Mouse (Mus musculus) liver, embryonic 12.5 days (tissue): ENCODE measurements around the gene Mrps35. TPM values are rescaled to one million over a fixed set of nuclear protein-coding genes. Genes with fewer than 3 reads are reported as not detected.

Source experiments
- ATAC-seq: fragments of 200-750 bp; cut with Nextera tagmentation; 2 replicates; pipeline ENCODE4 v1.8.0; 2017; ENCODE audit warnings: moderate number of reproducible peaks, mild to moderate bottlenecking, moderate library complexity
- H3K27ac ChIP-seq: fragments of 300-500 bp; sonication (generic); 2 replicates; pipeline ENCODE4 v1.5.1; 2016; ENCODE audit warnings: mild to moderate bottlenecking
- H3K27me3 ChIP-seq: fragments of 300-500 bp; sonication (generic); replicated peaks from 2 replicates; pipeline ENCODE4 v1.6.1; 2016; ENCODE audit warnings: mild to moderate bottlenecking, moderate library complexity
- H3K36me3 ChIP-seq: fragments of 300-500 bp; sonication (generic); 2 replicates; pipeline ENCODE4 v1.6.1; 2016; ENCODE audit warnings: mild to moderate bottlenecking, moderate library complexity
- H3K4me1 ChIP-seq: fragments of 300-500 bp; sonication (generic); 2 replicates; pipeline ENCODE4 v1.6.1; 2016
- H3K4me2 ChIP-seq: fragments of 300-500 bp; sonication (generic); 2 replicates; pipeline ENCODE4 v1.6.1; 2016; ENCODE audit warnings: mild to moderate bottlenecking, moderate library complexity
- H3K4me3 ChIP-seq: fragments of 300-500 bp; sonication (generic); 2 replicates; pipeline ENCODE4 v1.5.1; 2016; ENCODE audit warnings: mild to moderate bottlenecking, moderate library complexity
- H3K9ac ChIP-seq: fragments of 300-500 bp; sonication (generic); 2 replicates; pipeline ENCODE4 v1.6.1; 2016; ENCODE audit warnings: mild to moderate bottlenecking, moderate library complexity
- H3K9me3 ChIP-seq: fragments of 300-500 bp; sonication (generic); replicated peaks from 2 replicates; pipeline ENCODE4 v1.6.1; 2016; ENCODE audit warnings: mild to moderate bottlenecking, moderate library complexity
- WGBS: fragments of 180-500 bp; shearing (Covaris S2); methylation state at CpG from one replicate; pipeline ENCODE4 v1.1.7; 2016; ENCODE audit not compliant: insufficient replicate concordance; 5-methylcytosine and 5-hydroxymethylcytosine counted together
- polyA plus RNA-seq: library from polyadenylated mRNA; unstranded; fragments of >200 nt; fragmentation: Nextera tagmentation; extraction: Ambion mirVana; gene quantifications from 2 replicates; pipeline ENCODE4 v1.2.1, GENCODE M21; 2016

Gene Mrps35
- polyA plus RNA-seq, 1 experiment from 2014 or later = 77.2 TPM

GRCm38 (mm10) chr6:147064226-147064943, 21.8 kb downstream of the Mrps35 start:
- Histone ChIP-seq H3K4me1 (no peaks in the 10 kb centered on the region), H3K27ac (no peak overlapping the region), H3K27me3 (no peaks in the 10 kb centered on the region), H3K9me3 (no peaks in the 10 kb centered on the region), H3K4me3 (no peak overlapping the region), H3K9ac (no peak overlapping the region), H3K36me3 (peaks cover 81% of the 10 kb centered on the region), H3K4me2 (no peak overlapping the region)
- ATAC-seq = no peak
- whole genome bisulfite sequencing = 81% methylated on average over 10 of the region's 10 CpGs

- H3K27me3 ChIP-seq = no peaks in the 10 kb centered on the region
- H3K9me3 ChIP-seq = no peaks in the 10 kb centered on the region
- H3K36me3 ChIP-seq = peaks cover 80% of the 10 kb centered on the region
- 81% methylated on average over 6 of the region's 6 CpGs for WGBS
- H3K27ac ChIP-seq = no peak overlapping the region
- H3K9ac ChIP-seq = no peak overlapping the region
- ATAC-seq = no peak
- no peaks in the 10 kb centered on the region for H3K4me1 ChIP-seq
- H3K4me3 ChIP-seq = no peak overlapping the region
- H3K4me2 ChIP-seq = no peak overlapping the region
These were observed 22.3 kb downstream of the Mrps35 start for GRCm38 (mm10) chr6:147064944-147065261.

- peaks cover 40% of the 10 kb centered on the region for H3K36me3 ChIP-seq
- H3K27me3 ChIP-seq = no peaks in the 10 kb centered on the region
- H3K9ac ChIP-seq = no peak overlapping the region
- no peaks in the 10 kb centered on the region for H3K4me1 ChIP-seq
- no peak for ATAC-seq
- WGBS = 71% methylated on average over 5 of the region's 5 CpGs
- no peak overlapping the region for H3K4me3 ChIP-seq
- no peaks in the 10 kb centered on the region for H3K9me3 ChIP-seq
- no peak overlapping the region for H3K4me2 ChIP-seq
- no peak overlapping the region for H3K27ac ChIP-seq
These were observed 33.3 kb downstream of the Mrps35 start for GRCm38 (mm10) chr6:147075808-147076387.

GRCm38 (mm10) chr6:147076878-147077277, 34.3 kb downstream of the Mrps35 start:
- no peak overlapping the region for H3K4me2 ChIP-seq
- H3K4me1 ChIP-seq = no peaks in the 10 kb centered on the region

DNA sequence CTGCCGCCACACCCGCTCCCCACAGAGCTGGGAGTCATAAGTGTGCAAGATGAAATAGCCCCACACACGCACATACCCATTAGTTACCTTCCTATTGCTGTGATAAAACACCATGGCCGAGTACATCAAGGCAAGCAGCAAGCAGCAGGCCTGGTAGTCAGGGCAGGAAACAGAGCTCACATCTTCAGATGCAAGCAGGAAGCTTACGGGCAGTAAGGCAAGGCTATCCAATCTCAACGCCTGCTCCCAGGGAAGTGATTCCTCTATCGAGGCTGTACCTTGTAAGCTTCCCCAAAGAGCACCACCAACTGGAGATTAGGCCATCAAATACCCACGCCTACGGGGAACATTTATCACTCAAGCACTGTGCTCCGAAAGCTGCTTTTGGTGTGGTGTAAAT, 37.4 kb downstream of the Mrps35 start:
- no peaks in the 10 kb centered on the region for H3K9me3 ChIP-seq
- H3K9ac ChIP-seq = no peak overlapping the region
- no peak for ATAC-seq
- no peak overlapping the region for H3K4me3 ChIP-seq
- no peak overlapping the region for H3K4me2 ChIP-seq
- H3K27me3 ChIP-seq = no peaks in the 10 kb centered on the region
- peaks cover 13% of the 10 kb centered on the region; the same call in 1 of the 2 replicates for H3K36me3 ChIP-seq
- 80% methylated on average over 10 of the region's 10 CpGs for WGBS
- H3K27ac ChIP-seq = no peak overlapping the region
- H3K4me1 ChIP-seq = no peaks in the 10 kb centered on the region

More at GRCm38 (mm10) chr6:147076878-147077277, 34.3 kb downstream of the Mrps35 start:
- no peak overlapping the region for H3K27ac ChIP-seq
- H3K4me3 ChIP-seq = no peak overlapping the region
- no peak for ATAC-seq
- no peaks in the 10 kb centered on the region for H3K27me3 ChIP-seq
- peaks cover 30% of the 10 kb centered on the region for H3K36me3 ChIP-seq
- H3K9me3 ChIP-seq = no peaks in the 10 kb centered on the region
- 79% methylated on average over 8 of the region's 8 CpGs for WGBS
- no peak overlapping the region for H3K9ac ChIP-seq

DNA sequence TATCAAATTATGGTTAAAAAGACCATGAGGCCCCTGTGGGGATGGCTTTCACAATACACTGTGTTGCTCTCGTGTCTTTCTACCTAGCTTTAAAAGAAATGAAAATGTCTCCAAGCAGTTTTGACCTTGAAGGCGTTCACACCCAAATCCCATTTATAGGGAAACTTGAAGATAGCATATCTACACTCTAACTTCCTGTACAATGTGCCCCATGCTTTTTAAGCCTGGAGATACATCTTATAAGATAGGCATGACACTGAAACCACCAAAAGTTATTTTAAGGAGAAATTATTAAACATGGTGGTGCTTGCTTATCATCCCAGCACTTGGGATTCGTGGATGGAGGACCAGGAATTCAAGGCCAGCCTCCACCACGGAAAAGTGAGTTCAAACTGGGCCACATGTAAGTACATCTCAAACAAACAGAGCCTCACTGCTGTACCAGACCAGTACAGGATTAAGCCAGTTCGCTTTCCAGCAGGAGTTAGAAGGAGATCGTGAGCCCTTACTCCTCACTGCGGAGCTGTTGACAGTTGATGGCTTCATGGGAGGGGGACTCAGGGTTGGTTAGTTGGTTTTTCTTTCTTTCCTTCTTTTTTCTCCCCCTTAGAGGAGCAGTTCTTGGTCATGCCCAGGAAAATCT, 43.0 kb downstream of the Mrps35 start:
- Histone ChIP-seq H3K4me1 (0 out of 2 replicates have a peak, but pooled peaks cover 8% of the 10 kb centered on the region), H3K36me3 (no peaks in the 10 kb centered on the region), H3K4me3 (no peak overlapping the region), H3K9ac (no peak overlapping the region), H3K27ac (no peak overlapping the region), H3K9me3 (no peaks in the 10 kb centered on the region), H3K4me2 (no peak overlapping the region), H3K27me3 (peaks cover 25% of the 10 kb centered on the region)
- ATAC-seq = no peak
- 45% methylated on average over 7 of the region's 7 CpGs for WGBS

GRCm38 (mm10) chr6:147086594-147087225, 44.1 kb downstream of the Mrps35 start, which contains the start of gene Mansc4:
TSS of gene Mansc4 (minus strand) at chr6:147087032.
- Histone ChIP-seq H3K36me3 (no peaks in the 10 kb centered on the region), H3K27ac (no peak within 1 kb of the TSS), H3K27me3 (peaks cover 26% of the 10 kb centered on the region), H3K4me1 (0 out of 2 replicates have a peak, but pooled peaks cover 10% of the 10 kb centered on the region), H3K4me3 (no peak within 1 kb of the TSS), H3K9me3 (no peaks in the 10 kb centered on the region), H3K4me2 (peak within 1 kb of the TSS; percentile 19), H3K9ac (no peak within 1 kb of the TSS)
- no peak for ATAC-seq
- WGBS = 19% methylated on average over 20 of the region's 20 CpGs

DNA sequence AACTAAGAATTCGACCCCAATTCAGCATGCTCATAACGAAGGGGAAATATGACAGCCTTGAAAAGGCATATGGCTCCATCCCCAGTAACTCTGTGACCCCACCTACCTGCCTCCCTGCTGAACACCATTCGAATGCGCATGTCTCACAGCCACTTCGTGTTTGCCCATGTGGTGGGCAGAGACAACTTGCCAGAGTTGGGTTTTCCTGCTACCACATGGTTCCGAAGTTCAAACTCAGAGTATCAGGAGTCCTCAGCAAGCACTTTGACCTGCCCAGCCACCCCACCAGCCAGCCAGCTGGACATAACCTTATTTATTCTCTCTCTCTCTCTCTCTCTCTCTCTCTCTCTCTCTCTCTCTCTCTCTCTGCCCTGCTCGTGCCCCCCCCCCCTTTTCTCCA, 45.2 kb downstream of the Mrps35 start:
- no peaks in the 10 kb centered on the region for H3K9me3 ChIP-seq
- H3K27ac ChIP-seq = no peak overlapping the region
- H3K9ac ChIP-seq = no peak overlapping the region
- H3K4me2 ChIP-seq = no peak overlapping the region
- ATAC-seq = no peak
- peaks cover 26% of the 10 kb centered on the region for H3K27me3 ChIP-seq
- no peaks in the 10 kb centered on the region for H3K36me3 ChIP-seq
- no peak overlapping the region for H3K4me3 ChIP-seq
- H3K4me1 ChIP-seq = peaks cover 17% of the 10 kb centered on the region
- WGBS = 49% methylated on average over 6 of the region's 7 CpGs

DNA sequence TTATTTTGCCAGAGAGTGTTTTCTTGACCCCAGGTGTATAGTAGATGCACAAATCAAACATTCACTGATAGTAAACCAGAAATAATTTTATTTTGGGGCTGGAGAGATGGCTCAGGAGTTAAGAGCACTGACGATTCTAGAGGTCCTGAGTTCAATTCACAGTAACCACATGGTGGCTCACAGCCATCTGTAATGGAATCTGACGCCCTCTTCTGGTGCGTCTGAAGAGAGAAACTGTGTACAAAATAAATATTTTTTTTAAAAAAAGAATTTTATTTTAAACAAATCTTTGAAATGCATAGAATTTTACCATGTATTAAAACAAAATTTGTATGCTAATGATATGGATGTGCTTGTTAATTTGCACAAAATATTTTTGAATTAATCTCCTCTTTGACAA, 46.0 kb downstream of the Mrps35 start:
- Histone ChIP-seq H3K9me3 (no peaks in the 10 kb centered on the region), H3K4me2 (no peak overlapping the region), H3K27ac (no peak overlapping the region), H3K36me3 (no peaks in the 10 kb centered on the region), H3K4me3 (no peak overlapping the region), H3K4me1 (peaks cover 23% of the 10 kb centered on the region), H3K9ac (no peak overlapping the region), H3K27me3 (peaks cover 26% of the 10 kb centered on the region)
- no peak for ATAC-seq
- 54% methylated on average over 3 of the region's 3 CpGs for WGBS

DNA sequence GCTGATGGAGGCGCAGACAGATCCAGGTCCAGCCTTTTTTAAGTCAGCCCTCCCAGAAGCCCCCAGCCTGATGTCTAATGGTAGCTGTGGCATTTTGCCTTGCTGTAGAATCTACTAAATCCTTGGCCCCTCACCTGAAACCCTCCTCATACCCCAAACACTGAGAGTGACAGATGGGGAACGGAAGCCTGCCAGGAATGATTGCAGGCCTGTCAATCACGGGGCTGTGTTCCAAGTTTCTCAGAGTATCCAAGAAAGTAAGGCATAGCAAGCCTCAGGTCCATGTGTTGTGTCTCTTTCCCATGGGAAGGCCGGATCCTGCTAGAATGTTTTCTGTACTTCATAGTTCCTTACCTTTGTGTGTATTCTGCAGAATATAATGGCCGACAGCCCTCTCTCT, 47.6 kb downstream of the Mrps35 start:
- peaks cover 13% of the 10 kb centered on the region for H3K36me3 ChIP-seq
- no peak overlapping the region for H3K9ac ChIP-seq
- ATAC-seq = no peak
- no peaks in the 10 kb centered on the region for H3K9me3 ChIP-seq
- 69% methylated on average over 5 of the region's 5 CpGs for WGBS
- peaks cover 26% of the 10 kb centered on the region for H3K27me3 ChIP-seq
- H3K27ac ChIP-seq = no peak overlapping the region
- peak overlapping the region; percentile 86 for H3K4me2 ChIP-seq
- 0 out of 2 replicates have a peak overlapping the region, but pooled peaks have one; percentile 77 for H3K4me3 ChIP-seq
- H3K4me1 ChIP-seq = peaks cover 36% of the 10 kb centered on the region

- Histone ChIP-seq H3K4me2 (peak within 1 kb of the TSS; percentile 86), H3K4me3 (peak within 1 kb of the TSS; percentile 77), H3K9ac (peak within 1 kb of the TSS; percentile 77), H3K36me3 (peaks cover 23% of the 10 kb centered on the region), H3K4me1 (peaks cover 36% of the 10 kb centered on the region), H3K9me3 (no peaks in the 10 kb centered on the region), H3K27me3 (peaks cover 22% of the 10 kb centered on the region), H3K27ac (peak within 1 kb of the TSS; percentile 73)
- WGBS = under 1% methylated on average over 99 of the region's 99 CpGs
- ATAC-seq = peak; percentile 85
These were observed 48.9 kb downstream of the Mrps35 start, which contains the start of gene Klhl42 for GRCm38 (mm10) chr6:147091136-147092120. TSS of gene Klhl42 (plus strand) at chr6:147091379.
